Mouse (Mus musculus): ENCODE measurements around the gene Tiprl. TPM values are rescaled to one million over a fixed set of nuclear protein-coding genes. Genes with fewer than 3 reads are reported as not detected.

The Tiprl gene
- polyA plus RNA-seq, 1 experiment, result 12.0 TPM

DNA sequence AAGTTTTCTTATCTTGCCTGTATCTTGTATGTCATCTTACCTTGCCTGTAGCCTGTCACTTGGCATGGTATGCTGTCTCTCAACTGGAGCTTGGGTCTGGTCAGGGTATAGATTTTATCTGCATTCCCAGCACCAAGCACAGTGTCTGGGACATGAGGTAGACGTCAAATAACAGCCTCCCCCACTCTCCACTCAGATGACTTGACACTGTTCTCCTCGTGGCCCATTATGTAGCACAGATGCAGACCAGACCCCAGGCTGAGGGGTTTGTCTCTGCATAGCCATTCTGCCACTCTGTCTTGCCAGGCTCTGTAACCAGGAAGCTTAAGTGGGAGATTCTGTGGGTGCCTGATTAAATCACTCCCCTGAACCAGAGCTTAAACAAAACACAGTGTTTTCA lies 31.2 kb downstream of the Tiprl start:
- no peak for DNase-seq (ENCODE audit: low read depth, low spot score)
- 44% methylated on average over 2 of the region's 2 CpGs for WGBS

DNA sequence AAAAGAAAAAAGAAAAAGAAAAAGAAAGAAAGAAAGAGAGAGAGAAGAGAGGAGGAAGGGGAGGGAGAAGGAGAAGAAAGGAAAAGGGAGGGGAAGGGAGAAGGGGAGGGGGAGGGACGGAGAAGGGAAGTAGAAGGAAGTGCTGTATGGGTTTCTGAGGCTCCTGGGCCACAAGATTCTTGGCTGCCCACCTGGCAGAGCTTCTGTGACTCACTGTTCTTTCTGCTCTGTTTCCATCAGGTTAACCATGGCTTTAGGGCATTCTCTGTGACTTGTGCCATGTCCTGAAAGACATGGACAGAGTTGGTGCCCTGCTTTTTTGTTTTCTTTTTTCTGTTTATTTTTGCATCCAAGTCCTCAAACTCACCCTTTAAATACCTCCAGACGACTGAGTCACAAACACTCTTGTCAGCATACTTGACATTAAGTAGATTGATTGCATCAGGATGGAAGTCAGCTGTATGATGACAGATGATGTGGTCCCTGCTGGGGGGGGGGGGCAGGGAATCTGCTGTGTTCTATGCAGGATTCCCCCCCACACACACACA lies 33.2 kb downstream of the Tiprl start:
- DNase-seq (ENCODE audit: low read depth, low spot score), result no peak
- WGBS, result 54% methylated on average over 2 of the region's 2 CpGs

DNA sequence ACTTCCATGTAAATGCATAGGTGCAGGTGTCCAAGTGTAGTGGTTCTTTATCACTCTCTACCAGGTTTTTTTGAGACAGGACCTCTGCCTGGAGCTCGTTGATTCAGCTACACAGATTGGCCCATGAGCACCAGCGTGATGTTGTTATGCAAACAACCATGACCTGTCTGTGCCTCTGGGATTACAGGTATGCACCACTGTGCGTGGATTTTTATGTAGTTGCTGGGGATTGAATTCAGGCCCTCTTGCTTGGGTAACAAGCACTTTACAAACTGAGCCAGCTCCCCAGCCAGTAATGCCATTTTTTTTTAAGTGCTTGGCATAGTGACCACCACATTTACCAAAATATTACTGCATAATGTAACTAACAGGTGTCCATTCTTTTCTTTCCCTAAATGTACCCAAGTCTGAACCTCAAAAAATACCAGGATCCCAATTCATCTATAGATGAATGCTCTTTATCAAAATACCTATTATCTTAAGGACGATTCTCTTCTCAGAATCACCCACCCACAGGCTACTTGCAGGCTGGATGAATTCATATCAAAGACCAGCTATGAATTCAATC lies 35.3 kb downstream of the Tiprl start:
- DNase-seq (ENCODE audit: low read depth, low spot score), result no peak
- 87% methylated on average over 4 of the region's 4 CpGs for WGBS

DNA sequence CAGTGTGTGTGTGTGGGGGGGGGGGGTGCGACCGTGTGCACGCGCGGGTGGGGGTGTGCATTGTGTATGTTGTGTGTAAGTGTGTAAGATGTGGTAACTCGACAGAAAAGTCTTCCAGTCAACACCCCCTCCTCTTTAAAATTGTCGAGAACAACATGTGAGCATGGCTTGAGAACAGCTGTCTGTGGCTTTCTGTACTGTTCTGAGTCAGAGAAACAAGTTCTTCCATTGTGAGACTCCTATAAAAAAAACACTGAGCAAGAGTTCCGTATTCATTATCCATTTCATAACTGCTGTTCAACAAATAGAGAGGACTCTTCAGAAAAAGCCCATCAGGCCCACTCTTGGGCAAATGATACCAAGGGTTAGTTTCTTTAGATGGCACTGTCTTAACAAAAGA lies 36.0 kb downstream of the Tiprl start:
- WGBS, result 75% methylated on average over 8 of the region's 8 CpGs
- DNase-seq (ENCODE audit: low read depth, low spot score), result no peak

DNA sequence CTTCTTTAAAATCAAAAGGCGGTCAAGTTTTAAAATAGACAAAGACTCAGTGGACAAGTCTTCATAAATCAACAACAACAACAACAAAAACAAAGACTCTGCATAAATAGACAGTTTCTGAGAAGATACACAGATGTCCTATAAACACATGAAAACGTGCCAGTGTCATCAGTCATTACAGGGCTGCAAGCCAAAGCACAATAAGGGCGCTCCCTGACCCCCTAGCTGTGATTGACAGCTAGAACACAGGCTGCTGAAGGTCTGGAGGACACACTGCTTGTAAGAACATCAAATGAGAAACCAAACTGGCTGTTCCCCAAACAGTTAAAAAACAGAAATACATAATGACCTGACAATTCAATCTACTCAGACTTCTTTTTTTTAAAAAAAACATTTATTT lies 37.2 kb downstream of the Tiprl start:
- DNase-seq (ENCODE audit: low read depth, low spot score), result no peak

DNA sequence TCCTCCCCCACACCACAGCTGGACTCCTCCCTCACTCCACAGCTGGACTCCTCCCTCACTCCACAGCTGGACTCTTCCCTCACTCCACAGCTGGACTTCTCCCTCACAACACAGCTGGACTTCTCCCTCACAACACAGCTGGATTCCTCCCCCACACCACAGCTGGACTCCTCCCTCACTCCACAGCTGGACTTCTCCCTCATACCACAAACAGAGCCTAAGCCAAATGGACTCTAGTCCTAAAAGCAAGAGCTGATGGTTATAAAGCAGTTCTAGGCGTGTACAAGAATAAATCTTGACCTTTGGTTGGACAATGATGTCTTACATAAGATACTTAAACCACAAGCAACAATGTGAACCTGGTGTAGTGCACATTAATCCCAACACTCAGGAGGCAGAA lies 37.8 kb downstream of the Tiprl start:
- WGBS, result 10% methylated on average over 1 of the region's 1 CpGs

More for the DNA sequence above, 37.2 kb downstream of the Tiprl start:
- 61% methylated on average over 3 of the region's 3 CpGs for WGBS

DNA sequence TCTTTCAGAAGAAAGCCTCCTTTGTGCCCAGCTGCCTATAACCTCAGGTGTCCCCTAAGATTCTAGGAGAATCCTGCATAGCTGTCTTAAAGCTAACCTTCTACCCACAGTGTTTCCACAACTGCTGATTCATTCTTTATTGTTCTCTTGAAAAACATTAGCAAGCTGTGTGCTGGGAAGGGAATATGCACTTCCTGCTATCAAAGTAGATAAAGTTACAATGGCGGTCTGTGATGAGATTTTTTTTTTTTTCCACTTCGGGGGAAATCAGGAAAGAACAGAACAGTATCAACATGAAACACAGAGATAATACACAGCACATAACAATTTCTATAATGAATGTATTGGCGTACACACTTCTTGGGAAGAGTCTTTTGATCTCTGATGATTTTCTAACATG lies 38.9 kb downstream of the Tiprl start:
- WGBS, result 19% methylated on average over 3 of the region's 3 CpGs

More for the DNA sequence above, 37.8 kb downstream of the Tiprl start:
- DNase-seq (ENCODE audit: low read depth, low spot score), result no peak

DNA sequence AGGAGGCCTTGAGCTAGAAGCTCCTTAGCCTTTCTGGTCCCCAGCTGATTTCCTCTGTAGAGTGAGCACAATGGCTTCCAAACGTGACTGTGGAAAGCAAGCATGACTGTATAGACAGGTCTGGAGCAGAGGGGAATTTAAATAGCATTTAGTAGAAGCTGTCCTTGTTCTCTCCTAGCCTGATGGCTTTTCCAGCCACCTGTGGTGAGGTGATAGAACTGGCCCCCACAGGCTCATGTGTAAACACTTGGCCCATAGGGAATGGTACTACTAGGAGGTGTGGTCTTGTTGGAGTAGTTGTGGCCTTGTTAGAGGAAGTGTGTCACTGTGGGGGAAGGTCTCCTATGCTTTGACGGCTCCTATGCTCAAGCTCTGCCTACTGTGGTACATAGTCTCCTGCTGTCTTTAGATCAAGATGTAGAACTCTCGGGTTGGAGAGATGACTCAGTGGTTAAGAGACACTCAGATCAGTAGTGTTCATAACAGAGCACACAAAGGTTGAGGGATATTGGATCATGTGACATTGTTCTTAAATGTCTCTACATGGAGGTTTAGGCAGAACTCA lies 41.3 kb downstream of the Tiprl start:
- WGBS, result 77% methylated on average over 3 of the region's 3 CpGs
- DNase-seq (ENCODE audit: low read depth, low spot score), result no peak

More for the DNA sequence above, 38.9 kb downstream of the Tiprl start:
- DNase-seq (ENCODE audit: low read depth, low spot score), result no peak

DNA sequence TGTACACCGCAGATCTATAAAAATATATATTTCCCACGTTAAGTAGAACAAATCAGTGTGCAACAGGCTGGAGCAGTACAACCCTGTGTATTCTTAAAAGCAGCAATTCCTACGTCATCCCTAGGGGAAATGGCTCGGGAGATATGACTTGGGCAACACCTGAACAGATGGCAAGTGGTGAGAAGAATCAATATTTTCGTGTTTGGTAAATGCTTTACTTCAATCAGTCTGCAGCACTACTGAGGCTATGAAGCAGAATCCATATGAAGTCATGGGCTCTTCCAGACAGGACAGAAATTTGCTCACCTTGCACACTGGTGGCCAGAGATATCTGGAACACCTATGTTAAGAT lies 42.2 kb downstream of the Tiprl start:
- 9% methylated on average over 5 of the region's 5 CpGs for WGBS
- DNase-seq (ENCODE audit: low read depth, low spot score), result no peak

DNA sequence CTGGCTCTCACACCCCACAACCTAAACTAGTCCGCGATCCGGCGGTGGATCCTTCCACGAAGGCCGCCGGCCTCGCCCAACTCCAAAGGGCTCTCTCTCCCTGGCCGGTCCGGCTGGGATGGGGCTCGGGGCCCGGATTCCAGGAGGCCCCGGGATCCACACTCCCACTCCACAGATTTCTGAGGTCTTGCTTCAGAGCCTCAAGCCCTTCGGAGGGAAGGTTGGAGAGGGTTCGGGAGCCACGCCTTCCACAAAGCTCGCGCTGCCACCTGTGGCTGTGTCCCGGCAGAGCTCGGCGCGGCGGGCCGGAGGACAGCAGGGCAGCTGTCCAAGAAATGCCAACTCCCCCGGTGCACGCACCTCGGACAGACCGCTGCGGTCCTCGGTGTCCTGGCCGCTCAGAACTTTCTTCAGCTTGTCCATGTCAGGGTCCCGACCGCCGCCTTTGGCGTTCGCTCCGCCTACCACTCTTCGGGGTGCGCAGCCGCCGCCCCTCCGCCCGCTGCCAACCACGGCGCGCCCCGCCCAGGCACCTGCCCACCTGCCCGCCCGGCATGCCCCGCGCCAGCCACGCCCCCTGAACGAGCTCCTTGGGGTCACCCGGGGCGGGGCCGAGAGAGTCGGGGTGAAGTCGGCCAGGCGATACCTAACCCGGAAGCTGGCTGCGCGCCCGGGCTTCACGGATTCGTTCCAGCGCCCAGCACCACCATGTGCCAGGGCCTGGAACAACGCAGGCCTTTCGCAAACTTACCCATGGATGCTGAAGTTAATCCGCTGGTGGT lies 42.7 kb downstream of the Tiprl start, which contains the start of gene Sft2d2:
Gene Sft2d2 (minus strand): TSS at position 559 of the 782 bp plus-strand sequence.
- under 1% methylated on average over 69 of the region's 69 CpGs for WGBS
- peak; percentile 88 for DNase-seq (ENCODE audit: low read depth, low spot score)

DNA sequence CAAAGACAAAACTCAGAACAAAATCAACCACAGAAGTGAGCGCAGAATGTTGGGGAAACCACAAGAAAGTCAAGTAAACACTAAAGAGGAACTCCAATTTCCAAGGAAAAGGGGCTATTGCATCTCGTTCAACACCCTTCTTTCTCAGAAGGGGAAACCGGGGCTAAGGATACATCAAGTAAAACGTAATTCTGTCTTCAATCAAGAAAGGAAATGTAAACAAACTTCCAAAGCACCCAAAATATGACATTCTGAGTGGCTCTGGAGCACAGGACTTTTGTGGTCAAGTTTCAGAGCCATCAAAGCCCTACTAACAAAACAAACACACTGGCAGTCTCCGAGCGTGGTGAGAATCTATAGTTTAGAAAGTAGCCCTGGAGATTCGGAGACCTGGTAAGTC lies 43.4 kb downstream of the Tiprl start:
- WGBS, result 5% methylated on average over 7 of the region's 7 CpGs
- no peak for DNase-seq (ENCODE audit: low read depth, low spot score)

DNA sequence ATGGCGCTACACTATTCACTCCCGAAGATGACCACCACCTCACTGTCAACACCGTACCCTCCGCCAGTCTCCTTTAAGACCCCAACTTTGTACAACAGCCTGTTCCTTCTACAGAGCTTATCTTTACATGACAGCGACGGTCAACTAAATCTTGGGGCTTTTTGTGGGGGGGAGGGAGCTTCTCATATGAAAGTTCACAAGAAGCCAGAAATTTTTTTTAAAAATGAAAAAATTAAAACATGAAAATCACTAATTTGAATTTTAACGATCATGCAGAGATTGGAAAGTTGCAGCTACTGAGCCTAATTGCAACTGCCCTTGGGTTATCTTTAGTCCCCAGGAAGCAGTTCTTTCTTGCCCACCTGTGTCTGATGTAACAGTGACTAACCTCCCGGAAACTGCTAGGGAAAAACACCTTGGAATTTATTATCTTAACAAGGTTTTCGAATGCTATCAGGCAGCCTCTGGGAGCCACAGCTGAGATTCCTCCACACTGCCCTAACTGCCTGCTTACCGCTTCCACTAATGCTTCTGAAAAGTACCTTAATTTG lies 44.0 kb downstream of the Tiprl start:
- no peak for DNase-seq (ENCODE audit: low read depth, low spot score)
- WGBS, result 37% methylated on average over 10 of the region's 10 CpGs

DNA sequence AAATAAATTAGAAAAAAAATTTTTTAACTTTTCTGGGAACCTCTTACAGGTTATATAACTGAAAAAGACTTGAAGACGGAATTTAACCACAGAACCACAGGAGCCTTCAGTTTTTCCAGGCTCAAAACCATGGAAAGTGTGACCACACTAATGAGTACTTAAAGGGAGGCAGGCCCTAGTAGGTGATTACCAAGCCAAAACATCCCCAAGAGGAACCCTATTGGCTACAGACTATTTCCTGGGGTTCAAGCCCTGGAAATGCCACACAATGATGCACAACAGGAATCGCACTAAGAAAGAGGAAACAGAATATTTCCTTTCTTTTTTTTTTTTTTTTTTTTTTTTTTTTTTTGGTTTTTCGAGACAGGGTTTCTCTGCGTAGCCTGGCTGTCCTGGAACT lies 44.7 kb downstream of the Tiprl start:
- no peak for DNase-seq (ENCODE audit: low read depth, low spot score)
- 39% methylated on average over 4 of the region's 4 CpGs for WGBS

DNA sequence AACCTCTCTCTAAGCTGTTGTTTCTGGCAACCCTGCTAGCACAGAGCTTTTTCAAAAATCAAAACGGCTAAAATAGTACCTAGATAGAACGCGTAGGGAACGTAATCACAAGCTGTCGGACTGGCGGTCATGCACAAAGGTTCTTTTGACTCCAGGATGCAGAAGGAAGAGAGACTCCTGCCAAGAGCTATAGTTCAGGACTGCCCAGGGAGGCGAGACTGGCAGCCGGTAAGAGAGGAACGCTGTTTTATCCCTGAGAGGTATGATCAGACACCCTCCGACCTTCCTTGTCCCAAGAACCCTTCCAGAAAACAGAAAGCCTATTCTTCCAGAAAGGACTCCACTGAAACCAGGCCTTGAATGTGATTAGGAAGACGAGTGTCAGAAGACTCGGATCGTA lies 45.2 kb downstream of the Tiprl start:
- DNase-seq (ENCODE audit: low read depth, low spot score), result no peak
- WGBS, result 33% methylated on average over 13 of the region's 13 CpGs

DNA sequence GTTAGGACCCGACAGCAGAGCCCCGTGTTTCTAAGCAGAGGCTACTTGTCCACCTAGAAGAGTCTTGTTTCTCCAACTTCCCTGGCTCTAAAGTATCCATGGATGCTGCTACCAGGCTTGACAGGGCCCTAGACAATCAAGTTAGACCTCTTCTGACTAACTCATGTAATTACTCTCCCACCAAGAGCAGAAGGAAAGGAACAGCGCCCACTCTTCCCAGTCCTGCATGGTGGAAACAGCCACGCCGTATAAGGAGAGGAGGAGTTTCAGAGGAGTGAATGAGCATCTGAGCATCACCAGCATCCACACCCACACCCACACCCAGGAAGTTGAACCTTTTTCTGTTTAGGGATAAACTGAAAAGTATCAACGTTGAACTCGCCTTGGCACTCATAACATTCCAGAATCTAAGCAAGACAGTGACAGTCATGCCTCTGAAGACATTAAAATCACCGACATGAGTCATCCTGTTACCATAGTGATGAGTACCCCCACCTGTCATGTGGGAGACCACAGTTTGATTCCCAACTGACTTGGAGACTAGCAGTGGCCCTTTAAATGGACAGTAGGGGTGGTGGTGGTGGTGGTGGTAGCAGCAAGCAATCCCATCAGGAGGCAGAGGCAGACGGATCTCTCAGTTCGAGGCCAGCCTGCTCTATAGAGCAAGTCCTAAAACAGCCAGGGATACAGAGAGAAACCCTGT lies 46.1 kb downstream of the Tiprl start:
- 72% methylated on average over 10 of the region's 10 CpGs for WGBS
- DNase-seq (ENCODE audit: low read depth, low spot score), result no peak

DNA sequence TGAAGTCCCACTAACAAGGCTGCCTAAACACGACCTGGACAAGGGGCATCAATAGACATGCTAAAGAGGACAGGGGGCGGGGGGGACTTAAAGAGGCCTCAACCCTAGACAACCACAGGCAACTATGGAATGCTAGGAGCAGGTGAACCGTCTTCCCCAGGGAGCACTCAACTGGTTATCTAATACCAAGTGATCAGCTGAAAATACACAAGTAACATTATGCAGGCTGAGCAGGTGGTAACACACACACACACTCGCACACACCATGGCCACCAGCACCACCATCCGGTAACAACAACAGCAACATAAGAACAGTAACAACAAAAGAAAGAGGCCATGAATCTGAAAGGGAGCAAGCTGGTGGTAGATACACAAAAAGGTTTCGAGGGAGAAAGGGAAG lies 46.7 kb downstream of the Tiprl start:
- 80% methylated on average over 6 of the region's 6 CpGs for WGBS
- no peak for DNase-seq (ENCODE audit: low read depth, low spot score)

DNA sequence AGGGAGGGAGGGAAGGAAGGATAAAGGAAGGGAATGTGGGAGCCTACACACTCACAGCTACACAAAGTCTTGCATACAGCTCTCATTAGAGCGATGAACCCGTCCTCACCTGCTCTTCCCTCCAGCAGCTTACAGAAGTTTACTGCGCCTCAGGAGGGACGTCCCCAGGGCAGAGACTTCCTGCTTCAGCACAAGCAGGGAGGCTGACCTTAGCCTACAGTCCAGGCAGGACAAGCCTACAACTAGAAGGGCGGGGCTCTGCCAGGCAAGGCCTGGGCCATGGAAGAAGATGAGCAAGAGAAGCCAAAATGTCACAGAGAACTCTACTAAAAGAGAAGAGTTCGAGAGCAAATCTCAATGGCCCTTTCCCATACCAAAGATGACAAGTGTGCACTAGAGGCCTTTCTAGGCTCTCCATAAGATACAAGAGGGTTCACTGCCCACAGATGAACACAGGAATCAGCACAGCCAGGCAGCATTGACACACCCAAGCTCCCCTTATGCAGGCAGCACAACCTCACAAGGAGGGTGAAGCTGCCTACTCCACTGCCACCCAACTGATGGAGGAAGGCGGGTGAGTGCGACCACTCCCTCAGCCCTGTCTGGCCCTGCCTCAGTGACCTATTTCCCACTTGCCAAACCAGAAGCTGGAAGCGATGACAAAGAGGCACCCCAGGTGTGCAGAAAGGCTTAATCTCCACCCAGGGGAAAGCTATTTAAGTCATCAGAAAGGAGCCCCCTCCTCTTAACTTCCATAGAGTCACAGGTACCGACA lies 47.8 kb downstream of the Tiprl start:
- WGBS, result 36% methylated on average over 10 of the region's 10 CpGs
- DNase-seq (ENCODE audit: low read depth, low spot score), result no peak

DNA sequence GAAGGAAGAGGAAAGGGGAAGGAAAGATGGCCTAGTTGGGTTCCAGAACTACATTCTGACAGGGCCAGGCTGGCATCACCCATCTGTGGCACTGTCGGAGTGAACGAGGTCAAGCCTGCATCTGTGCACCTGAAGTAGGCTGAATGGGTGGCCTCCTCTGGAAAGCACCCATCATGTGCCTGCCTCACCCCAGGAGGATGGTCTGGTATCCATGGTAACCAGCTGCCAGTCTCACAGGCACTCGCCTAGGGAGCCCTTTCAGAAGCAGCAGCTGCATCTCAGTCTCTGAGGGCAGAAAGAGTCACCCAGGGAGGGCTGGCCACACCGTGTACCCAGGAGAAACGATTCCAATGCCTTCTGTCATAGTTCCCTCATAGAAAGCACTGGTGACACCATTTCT lies 49.4 kb downstream of the Tiprl start:
- DNase-seq (ENCODE audit: low read depth, low spot score), result no peak
- WGBS, result 73% methylated on average over 5 of the region's 5 CpGs

DNA sequence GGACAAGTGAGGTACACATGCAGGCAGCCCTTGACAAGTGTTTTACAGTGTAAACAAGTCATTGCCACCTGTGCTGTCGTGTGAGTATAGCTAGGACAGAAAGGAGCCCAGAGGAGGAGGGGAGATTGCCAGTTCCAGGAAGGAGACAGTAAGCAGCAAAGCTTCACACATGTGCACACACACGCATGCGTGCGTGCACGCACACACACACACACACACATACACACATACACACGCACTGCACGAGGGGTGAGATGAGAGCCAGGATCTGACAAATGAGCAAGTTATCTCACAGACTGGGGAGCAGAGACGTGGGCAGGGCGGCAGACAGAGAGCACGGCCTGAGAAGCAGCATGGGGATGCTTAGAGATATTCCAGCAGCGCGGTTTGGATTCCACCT lies 50.3 kb downstream of the Tiprl start:
- 90% methylated on average over 12 of the region's 12 CpGs for WGBS
- DNase-seq (ENCODE audit: low read depth, low spot score), result no peak
